Mouse (Mus musculus): ENCODE results near the gene Igsf21.

- TF ChIP-seq CTCF (IDR thresholded peaks at IDR 0.05; ENCODE audit: borderline replicate concordance, extremely low read depth, insufficient read depth, insufficient read length) (no peak), POLR2A (IDR thresholded peaks at IDR 0.05; ENCODE audit: borderline replicate concordance, extremely low read depth, insufficient read depth, insufficient read length, poor library complexity, severe bottlenecking) (no peak)
These were observed 91.6 kb downstream of the Igsf21 start for GRCm38 (mm10) chr4:140154899-140155463.
